ENCODE assay signal across 8 mouse cellular contexts in genomic region chr4:64046831-64047493, GRCm38 (mm10). TPM values are rescaled to one million over a fixed set of nuclear protein-coding genes. Genes with fewer than 3 reads are reported as not detected.
A peak's percentile ranks its signal among the peaks of the same experiment; 100 is the strongest.
DNase-seq lines count a peak whose midpoint lies in the region; ATAC-seq and TF ChIP-seq lines count a peak whose summit lies in the region.

Tnc (minus strand) TSS chr4:64047015.

- TF ChIP-seq CTCF in midbrain, postnatal 0 days (IDR thresholded peaks at IDR 0.05) = no peak

- peak; percentile 73; the same call in 1 of the 2 replicates for ATAC-seq in heart, embryonic 11.5 days (replicated peaks; ENCODE audit: insufficient number of reproducible peaks, low FRiP score, low TSS enrichment)
- peak; percentile 77 for ATAC-seq in kidney, embryonic 15.5 days (replicated peaks; ENCODE audit: low FRiP score)
- peak; percentile 69; the same call in 1 of the 2 replicates for ATAC-seq in limb, embryonic 11.5 days (ENCODE audit: insufficient number of reproducible peaks, low FRiP score, low TSS enrichment, low read depth)
- ATAC-seq in midbrain, postnatal 0 days (ENCODE audit: low FRiP score) = peak; percentile 71

- peak within 1 kb of the TSS; percentile 60 for H3K4me2 ChIP-seq in heart, embryonic 11.5 days
- peak within 1 kb of the TSS; percentile 62 for H3K4me2 ChIP-seq in kidney, embryonic 15.5 days
- peak within 1 kb of the TSS; percentile 64 for H3K4me2 ChIP-seq in limb, embryonic 11.5 days (ENCODE audit: low read depth, severe bottlenecking)
- H3K4me2 ChIP-seq in midbrain, postnatal 0 days (ENCODE audit: low read depth, low read length, poor library complexity, severe bottlenecking) = peak within 1 kb of the TSS; percentile 78

- peak; percentile 13 to 78 for DNase-seq in adrenal gland, adult (ENCODE audit: inconsistent age in 2 of 2, low spot score in 1 of 2)
- no peak for DNase-seq in adrenal gland, adult 8-10 months
- DNase-seq in fibroblast of lung, adult 2 months (ENCODE audit: low read depth) = peak; percentile 65
- DNase-seq in limb, embryonic 11.5 days (ENCODE audit: low spot score) = peak; percentile 66
- DNase-seq in midbrain, postnatal 0 days (ENCODE audit: low spot score) = peak; percentile 81
- peak; percentile 27 for DNase-seq in urinary bladder, postnatal 25 days (ENCODE audit: low spot score)

- H3K4me3 ChIP-seq in heart, embryonic 11.5 days (ENCODE audit: low read depth, low read length) = peak within 1 kb of the TSS; percentile 35
- peak within 1 kb of the TSS; percentile 43 for H3K4me3 ChIP-seq in kidney, embryonic 15.5 days (replicated peaks)
- H3K4me3 ChIP-seq in limb, embryonic 11.5 days (ENCODE audit: low read depth, low read length) = peak within 1 kb of the TSS; percentile 24
- peak within 1 kb of the TSS; percentile 39 for H3K4me3 ChIP-seq in midbrain, postnatal 0 days (ENCODE audit: low read depth, low read length)

- under 1% methylated on average over 26 of the region's 26 CpGs for WGBS in heart, embryonic 11.5 days (ENCODE audit: insufficient replicate concordance)
- WGBS in kidney, embryonic 15.5 days = 1% methylated on average over 26 of the region's 26 CpGs
- under 1% methylated on average over 26 of the region's 26 CpGs for WGBS in limb, embryonic 11.5 days
- under 1% methylated on average over 25 of the region's 26 CpGs for WGBS in midbrain, postnatal 0 days

- H3K27me3 ChIP-seq in heart, embryonic 11.5 days (ENCODE audit: control insufficient read depth, insufficient read depth, low read length) = peaks cover 60% of the 10 kb centered on the region
- peaks cover 16% of the 10 kb centered on the region for H3K27me3 ChIP-seq in kidney, embryonic 15.5 days
- peaks cover 9% of the 10 kb centered on the region for H3K27me3 ChIP-seq in limb, embryonic 11.5 days (ENCODE audit: control insufficient read depth, insufficient read depth, low read length)
- H3K27me3 ChIP-seq in midbrain, postnatal 0 days (ENCODE audit: insufficient read depth, low read length) = 0 out of 2 replicates have a peak, but pooled peaks cover 8% of the 10 kb centered on the region

- no peaks in the 10 kb centered on the region for H3K36me3 ChIP-seq in heart, embryonic 11.5 days (ENCODE audit: control insufficient read depth, insufficient read depth, low read length)
- no peaks in the 10 kb centered on the region for H3K36me3 ChIP-seq in kidney, embryonic 15.5 days
- no peaks in the 10 kb centered on the region for H3K36me3 ChIP-seq in limb, embryonic 11.5 days (ENCODE audit: control insufficient read depth, insufficient read depth, low read length)
- H3K36me3 ChIP-seq in midbrain, postnatal 0 days (ENCODE audit: insufficient read depth, low read length) = no peaks in the 10 kb centered on the region

- H3K9me3 ChIP-seq in heart, embryonic 11.5 days (replicated peaks; ENCODE audit: control insufficient read depth, low read length) = no peaks in the 10 kb centered on the region
- no peaks in the 10 kb centered on the region for H3K9me3 ChIP-seq in kidney, embryonic 15.5 days (replicated peaks)
- no peaks in the 10 kb centered on the region for H3K9me3 ChIP-seq in limb, embryonic 11.5 days (ENCODE audit: control insufficient read depth, low read length)
- H3K9me3 ChIP-seq in midbrain, postnatal 0 days (ENCODE audit: low read length) = no peaks in the 10 kb centered on the region

- H3K27ac ChIP-seq in heart, embryonic 11.5 days (ENCODE audit: low read depth, low read length) = no peak within 1 kb of the TSS
- H3K27ac ChIP-seq in kidney, embryonic 15.5 days = peak within 1 kb of the TSS; percentile 76
- no peak within 1 kb of the TSS for H3K27ac ChIP-seq in limb, embryonic 11.5 days (replicated peaks; ENCODE audit: low read depth, low read length)
- peak within 1 kb of the TSS; percentile 14; the same call in 1 of the 2 replicates for H3K27ac ChIP-seq in midbrain, postnatal 0 days (ENCODE audit: low read depth, low read length)

- 0 out of 2 replicates have a peak within 1 kb of the TSS, but pooled peaks have one; percentile 40 for H3K9ac ChIP-seq in heart, embryonic 11.5 days (ENCODE audit: low read depth, low read length)
- peak within 1 kb of the TSS; percentile 25 for H3K9ac ChIP-seq in kidney, embryonic 15.5 days
- H3K9ac ChIP-seq in limb, embryonic 11.5 days (ENCODE audit: low read length) = no peak within 1 kb of the TSS
- 0 out of 2 replicates have a peak within 1 kb of the TSS, but pooled peaks have one; percentile 36 for H3K9ac ChIP-seq in midbrain, postnatal 0 days (replicated peaks; ENCODE audit: low read length, poor library complexity, severe bottlenecking)

- H3K4me1 ChIP-seq in heart, embryonic 11.5 days (ENCODE audit: control insufficient read depth, insufficient read depth, low read length) = no peaks in the 10 kb centered on the region
- peaks cover 39% of the 10 kb centered on the region for H3K4me1 ChIP-seq in kidney, embryonic 15.5 days
- no peaks in the 10 kb centered on the region for H3K4me1 ChIP-seq in limb, embryonic 11.5 days (ENCODE audit: control insufficient read depth, insufficient read depth, low read length)
- no peaks in the 10 kb centered on the region for H3K4me1 ChIP-seq in midbrain, postnatal 0 days (ENCODE audit: insufficient read depth, low read length)

RNA-seq across cellular contexts. Expression of gene Tnc, which starts in this region (rescaled TPM):
- 1 to 10 TPM; 5.4 to 9.5 (median 7.3) TPM for total RNA-seq in adrenal gland, adult 8-10 months (2022)
- polyA plus RNA-seq in heart, embryonic 11.5 days (2014; fragmentation: Nextera tagmentation; extraction: Ambion mirVana) = 24.6 and 28.9 TPM in 2 replicates
- polyA plus RNA-seq in kidney, embryonic 15.5 days (2015; fragmentation: Nextera tagmentation; extraction: Ambion mirVana) = 19.6 and 22.9 TPM in 2 replicates
- polyA plus RNA-seq in limb, embryonic 11.5 days (2014; fragmentation: Nextera tagmentation; extraction: Ambion mirVana) = 9.7 and 10.8 TPM in 2 replicates
- total RNA-seq in midbrain, postnatal 0 days (2014; rRNA removed) = 163 and 167 TPM in 2 replicates
- polyA plus RNA-seq in midbrain, postnatal 0 days (2015; fragmentation: Nextera tagmentation; extraction: Ambion mirVana) = 38.2 and 41.2 TPM in 2 replicates

Comparison
In these comparisons a context has a peak if more than half of its experiments do, and no peak if none do; other contexts are left out.
1. RNA of gene Tnc (total RNA-seq): 163 to 167 TPM in midbrain, postnatal 0 days; 5.4 to 9.5 TPM in adrenal gland, adult 8-10 months; every median in the first group is over 10 times any median in the second.
2. H3K27ac ChIP-seq: peak in kidney, embryonic 15.5 days (single experiment) and midbrain, postnatal 0 days (single experiment); none in heart, embryonic 11.5 days (single experiment) and limb, embryonic 11.5 days (single experiment).
3. Peak in every context shown above with its lines, with median percentiles within 50 percentile points of each other: ATAC-seq, H3K4me2 ChIP-seq and H3K4me3 ChIP-seq.